Mouse (Mus musculus): ENCODE measurements around the gene Wwc1.
A peak's percentile ranks its signal among the peaks of the same experiment; 100 is the strongest.

Gene Wwc1

GRCm38 (mm10) chr11:35972270-35972931 is 7.9 kb downstream of the Wwc1 start:
- DNase-seq (ENCODE audit: low spot score): peak; percentile 28

GRCm38 (mm10) chr11:35970806-35971705 is 9.3 kb downstream of the Wwc1 start:
- no peak for DNase-seq (ENCODE audit: low spot score)

GRCm38 (mm10) chr11:35968291-35968690 is 12.0 kb downstream of the Wwc1 start:
- DNase-seq (ENCODE audit: low spot score): no peak

- DNase-seq (ENCODE audit: low spot score): no peak
Observed at GRCm38 (mm10) chr11:35963981-35964549, 16.3 kb downstream of the Wwc1 start.

- DNase-seq (ENCODE audit: low spot score): no peak
Observed at GRCm38 (mm10) chr11:35963554-35963953, 16.8 kb downstream of the Wwc1 start.

GRCm38 (mm10) chr11:35962431-35962830 is 17.9 kb downstream of the Wwc1 start:
- no peak for DNase-seq (ENCODE audit: low spot score)

- no peak for DNase-seq (ENCODE audit: low spot score)
Observed at GRCm38 (mm10) chr11:35959270-35959669, 21.1 kb downstream of the Wwc1 start.

GRCm38 (mm10) chr11:35955572-35955971 is 24.8 kb downstream of the Wwc1 start:
- peak; percentile 44 for DNase-seq (ENCODE audit: low spot score)

GRCm38 (mm10) chr11:35953179-35953578 is 27.1 kb downstream of the Wwc1 start:
- no peak for DNase-seq (ENCODE audit: low spot score)

- no peak for DNase-seq (ENCODE audit: low spot score)
Observed at GRCm38 (mm10) chr11:35951727-35952065, 28.6 kb downstream of the Wwc1 start.

GRCm38 (mm10) chr11:35951058-35951726 is 29.1 kb downstream of the Wwc1 start:
- DNase-seq (ENCODE audit: low spot score): no peak

- no peak for DNase-seq (ENCODE audit: low spot score)
Observed at GRCm38 (mm10) chr11:35950466-35950865, 29.9 kb downstream of the Wwc1 start.

- no peak for DNase-seq (ENCODE audit: low spot score)
Observed at GRCm38 (mm10) chr11:35950011-35950410, 30.3 kb downstream of the Wwc1 start.

GRCm38 (mm10) chr11:35948457-35948881 is 31.9 kb downstream of the Wwc1 start:
- peak; percentile 60 for DNase-seq (ENCODE audit: low spot score)

- no peak for DNase-seq (ENCODE audit: low spot score)
Observed at GRCm38 (mm10) chr11:35947944-35948343, 32.4 kb downstream of the Wwc1 start.

GRCm38 (mm10) chr11:35945187-35945586 is 35.1 kb downstream of the Wwc1 start:
- DNase-seq (ENCODE audit: low spot score): no peak

- DNase-seq (ENCODE audit: low spot score): no peak
Observed at GRCm38 (mm10) chr11:35941641-35942040, 38.7 kb downstream of the Wwc1 start.

- DNase-seq (ENCODE audit: low spot score): no peak
Observed at GRCm38 (mm10) chr11:35941064-35941463, 39.3 kb downstream of the Wwc1 start.

- DNase-seq (ENCODE audit: low spot score): no peak
Observed at GRCm38 (mm10) chr11:35938790-35939385, 41.4 kb downstream of the Wwc1 start.

GRCm38 (mm10) chr11:35935645-35936044 is 44.7 kb downstream of the Wwc1 start:
- no peak for DNase-seq (ENCODE audit: low spot score)

GRCm38 (mm10) chr11:35935133-35935532 is 45.2 kb downstream of the Wwc1 start:
- DNase-seq (ENCODE audit: low spot score): no peak
